Mouse (Mus musculus): ENCODE measurements around the gene Ppp4r1. TPM values are rescaled to one million over a fixed set of nuclear protein-coding genes. Genes with fewer than 3 reads are reported as not detected.

Gene Ppp4r1
- total and polyA plus RNA-seq, 3 experiments = 12.9 to 17.1 (median 13.6) TPM

GRCm38 (mm10) chr17:65847694-65848449 is 65.5 kb downstream of the Ppp4r1 start:
- Histone ChIP-seq H3K27ac (ENCODE audit: insufficient read depth, low read depth) (no peak overlapping the region), H3K4me3 (replicated peaks in 1 of 3; ENCODE audit: low read depth in 2 of 3, low read length in 2 of 3, poor library complexity in 1 of 3) (no peak overlapping the region), H3K9me3 (replicated peaks; ENCODE audit: low read length) (no peaks in the 10 kb centered on the region), H3K36me3 (replicated peaks in 1 of 2; ENCODE audit: control insufficient read depth in 1 of 2, insufficient read depth in 1 of 2, low read length in 1 of 2) (peaks cover 25 to 78% of the 10 kb centered on the region in 2 experiments), H3K4me2 (ENCODE audit: insufficient read depth, low read depth, poor library complexity, severe bottlenecking) (no peak overlapping the region), H3K79me2 (replicated peaks; ENCODE audit: control insufficient read depth, extremely low read depth, insufficient read depth, poor library complexity, severe bottlenecking) (no peaks in the 10 kb centered on the region), H3K9ac (ENCODE audit: insufficient read depth, low read depth) (no peak overlapping the region), H3K4me1 (ENCODE audit: control insufficient read depth in 1 of 2, insufficient read depth in 2 of 2) (peaks cover 7 to 42% of the 10 kb centered on the region in 2 experiments), H3K27me3 (replicated peaks) (no peaks in the 10 kb centered on the region)
- dilution Hi-C loops (cut with MboI; ENCODE audit: extremely low pct_ligation_motif_present, extremely low pct_unique_long_range_greater_than_20kb, low sequenced_read_pairs) = no loop called here
- TF ChIP-seq POLR2AphosphoS2 (IDR thresholded peaks at IDR 0.05; ENCODE audit: low read depth, low read length) = no peak
- no peak for TF ChIP-seq CHD1 (IDR thresholded peaks at IDR 0.05; ENCODE audit: low read depth, low read length)
- no peak for TF ChIP-seq MAFK (IDR thresholded peaks at IDR 0.05; ENCODE audit: insufficient replicate concordance, low read length)
- TF ChIP-seq TCF12 (IDR thresholded peaks at IDR 0.05; ENCODE audit: low read depth, low read length) = no peak
- no peak for TF ChIP-seq MEF2A (IDR thresholded peaks at IDR 0.05; ENCODE audit: borderline replicate concordance, low read depth, low read length)
- TF ChIP-seq JUN (IDR thresholded peaks at IDR 0.05; ENCODE audit: insufficient read depth, low read depth, low read length) = no peak
- TF ChIP-seq RCOR1 (conservative IDR thresholded peaks at IDR 0.05; ENCODE audit: low read depth, low read length) = no peak
- TF ChIP-seq PAX5 (IDR thresholded peaks at IDR 0.05; ENCODE audit: low read length) = no peak
- TF ChIP-seq USF2 (conservative IDR thresholded peaks at IDR 0.05; ENCODE audit: low read depth, low read length) = no peak
- TF ChIP-seq KAT2A (IDR thresholded peaks at IDR 0.05; ENCODE audit: insufficient replicate concordance, low read length) = no peak
- no peak for TF ChIP-seq HCFC1 (IDR thresholded peaks at IDR 0.05; ENCODE audit: low read depth, low read length)
- no peak for DNase-seq (ENCODE audit: extremely low read depth)
- in situ Hi-C loops (cut with MboI; ENCODE audit: low pct_ligation_motif_present, low pct_unique_long_range_greater_than_20kb, low sequenced_read_pairs) = no loop called here

GRCm38 (mm10) chr17:65850487-65850886 is 68.1 kb downstream of the Ppp4r1 start:
- Histone ChIP-seq H3K27me3 (replicated peaks) (no peaks in the 10 kb centered on the region), H3K4me3 (replicated peaks in 1 of 3; ENCODE audit: low read depth in 2 of 3, low read length in 2 of 3, poor library complexity in 1 of 3) (no peak overlapping the region), H3K4me2 (ENCODE audit: insufficient read depth, low read depth, poor library complexity, severe bottlenecking) (no peak overlapping the region), H3K27ac (ENCODE audit: insufficient read depth, low read depth) (no peak overlapping the region), H3K4me1 (ENCODE audit: control insufficient read depth in 1 of 2, insufficient read depth in 2 of 2) (peaks cover 7 to 42% of the 10 kb centered on the region in 2 experiments), H3K79me2 (replicated peaks; ENCODE audit: control insufficient read depth, extremely low read depth, insufficient read depth, poor library complexity, severe bottlenecking) (no peaks in the 10 kb centered on the region), H3K9me3 (replicated peaks; ENCODE audit: low read length) (peaks cover under 1% of the 10 kb centered on the region), H3K9ac (ENCODE audit: insufficient read depth, low read depth) (no peak overlapping the region), H3K36me3 (replicated peaks in 1 of 2; ENCODE audit: control insufficient read depth in 1 of 2, insufficient read depth in 1 of 2, low read length in 1 of 2) (peaks cover 31 to 75% of the 10 kb centered on the region in 2 experiments)
- DNase-seq (ENCODE audit: extremely low read depth) = peak; percentile 62
- dilution Hi-C loops (cut with MboI; ENCODE audit: extremely low pct_ligation_motif_present, extremely low pct_unique_long_range_greater_than_20kb, low sequenced_read_pairs) = no loop called here
- in situ Hi-C loops (cut with MboI; ENCODE audit: low pct_ligation_motif_present, low pct_unique_long_range_greater_than_20kb, low sequenced_read_pairs) = no loop called here
- TF ChIP-seq MAX (IDR thresholded peaks at IDR 0.05; ENCODE audit: low read length) (peak; percentile 40; the same call in 1 of the 2 replicates), CHD2 (IDR thresholded peaks at IDR 0.05; ENCODE audit: low read length) (no peak), CHD1 (IDR thresholded peaks at IDR 0.05; ENCODE audit: low read depth, low read length) (no peak), ZNF384 (IDR thresholded peaks at IDR 0.05; ENCODE audit: low read depth, low read length) (no peak), MEF2A (IDR thresholded peaks at IDR 0.05; ENCODE audit: borderline replicate concordance, low read depth, low read length) (peak; percentile 42; the same call in 1 of the 2 replicates), MXI1 (IDR thresholded peaks at IDR 0.05; ENCODE audit: low read depth, low read length) (peak; percentile 37; the same call in 1 of the 2 replicates), ETS1 (conservative IDR thresholded peaks at IDR 0.05; ENCODE audit: low read depth, low read length) (peak; percentile 69), E2F4 (IDR thresholded peaks at IDR 0.05; ENCODE audit: insufficient replicate concordance, low read depth, low read length) (no peak), RAD21 (IDR thresholded peaks at IDR 0.05; ENCODE audit: low read depth, low read length) (no peak), HCFC1 (IDR thresholded peaks at IDR 0.05; ENCODE audit: low read depth, low read length) (no peak), NELFE (IDR thresholded peaks at IDR 0.05; ENCODE audit: low read depth, low read length) (no peak), UBTF (IDR thresholded peaks at IDR 0.05; ENCODE audit: low read depth, low read length) (0 out of 2 replicates have a peak, but pooled peaks have one; percentile 58), ZMIZ1 (IDR thresholded peaks at IDR 0.05; ENCODE audit: low read depth, low read length) (no peak), KAT2A (IDR thresholded peaks at IDR 0.05; ENCODE audit: insufficient replicate concordance, low read length) (no peak), MYC (IDR thresholded peaks at IDR 0.05; ENCODE audit: low read depth, low read length) (0 out of 2 replicates have a peak, but pooled peaks have one; percentile 38), EP300 (IDR thresholded peaks at IDR 0.05; ENCODE audit: low read length) (no peak), TBP (conservative IDR thresholded peaks at IDR 0.05; ENCODE audit: low read depth, low read length) (0 out of 2 replicates have a peak, but pooled peaks have one; percentile 24), ZKSCAN1 (IDR thresholded peaks at IDR 0.05; ENCODE audit: borderline replicate concordance, low read depth, low read length) (no peak), SMC3 (IDR thresholded peaks at IDR 0.05; ENCODE audit: low read depth, low read length) (no peak), TCF12 (IDR thresholded peaks at IDR 0.05; ENCODE audit: low read depth, low read length) (peak; percentile 46; the same call in 1 of the 2 replicates), USF1 (IDR thresholded peaks at IDR 0.05; ENCODE audit: low read depth, low read length) (no peak), SIN3A (IDR thresholded peaks at IDR 0.05; ENCODE audit: low read length) (peak; percentile 29; the same call in 1 of the 2 replicates), ZC3H11A (IDR thresholded peaks at IDR 0.05; ENCODE audit: low read depth, low read length) (no peak), MAZ (IDR thresholded peaks at IDR 0.05; ENCODE audit: low read depth, low read length) (peak; percentile 59; the same call in 1 of the 2 replicates)
